Mouse (Mus musculus) ES-E14 (cell line): ENCODE results near the gene Atl2.

Experiments
- ZC3H11A ChIP-seq: IDR thresholded peaks from 2 replicates; pipeline ENCODE4 v1.6.1; 2012; ENCODE audit warnings: low read depth, mild to moderate bottlenecking, inconsistent platforms, low read length, borderline replicate concordance
- ZNF384 ChIP-seq: IDR thresholded peaks from 2 replicates; pipeline ENCODE4 v1.6.1; 2012; ENCODE audit warnings: low read depth, low read length, inconsistent platforms

DNA sequence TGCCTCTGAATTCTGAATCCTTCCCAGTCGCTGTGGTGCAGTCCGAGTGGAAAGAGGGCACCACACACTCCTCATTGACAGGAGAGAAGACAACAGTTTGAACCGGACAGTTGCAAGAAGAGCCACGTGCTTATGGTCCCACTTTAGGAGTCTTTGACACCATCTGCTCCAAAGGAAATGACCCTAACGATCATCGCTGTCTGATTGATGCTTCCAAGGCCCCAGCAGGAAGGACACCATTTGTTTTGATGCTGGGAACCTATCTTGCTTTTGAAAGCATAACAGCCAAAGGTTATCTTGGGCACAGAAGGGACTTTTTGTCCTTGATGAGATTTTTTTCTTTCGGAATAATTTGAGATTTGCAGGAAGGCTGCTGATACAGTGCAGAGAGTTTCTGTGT is 58.9 kb downstream of the Atl2 start:
- TF ChIP-seq ZNF384 (no peak), ZC3H11A (no peak)
